Mouse (Mus musculus) gastrocnemius, postnatal 10 days (tissue): ENCODE measurements at regions not wholly inside any gene's neighbourhood (a gene's known extent, or its start where the extent isn't known, plus 50 kb on each side); places are given as distances from the start of the nearest gene placed in this dataset.
A peak's percentile ranks its signal among the peaks of the same experiment; 100 is the strongest.

Source experiments
- DNase-seq: peaks from one replicate; pipeline ENCODE4 v3.0.0; 2021; ENCODE audit warnings: mixed read lengths

GRCm38 (mm10) chr1:51644399-51644798 is 166.2 kb upstream of the Nabp1 start:
- peak; percentile 68 for DNase-seq

GRCm38 (mm10) chr1:51643640-51644039 is 165.4 kb upstream of the Nabp1 start:
- DNase-seq: no peak

GRCm38 (mm10) chr1:51638519-51639302 is 160.5 kb upstream of the Nabp1 start:
- DNase-seq: no peak

- no peak for DNase-seq
These were observed 157.8 kb upstream of the Nabp1 start for GRCm38 (mm10) chr1:51635881-51636515.

- DNase-seq: no peak
These were observed 155.6 kb upstream of the Nabp1 start for GRCm38 (mm10) chr1:51633795-51634194.

- no peak for DNase-seq
These were observed 154.6 kb upstream of the Nabp1 start for GRCm38 (mm10) chr1:51632851-51633250.

- no peak for DNase-seq
These were observed 151.6 kb upstream of the Nabp1 start for GRCm38 (mm10) chr1:51629848-51630247.

- DNase-seq: no peak
These were observed 150.0 kb upstream of the Nabp1 start for GRCm38 (mm10) chr1:51628137-51628793.

GRCm38 (mm10) chr1:51626303-51626702 is 148.1 kb upstream of the Nabp1 start:
- no peak for DNase-seq

- no peak for DNase-seq
These were observed 146.9 kb upstream of the Nabp1 start for GRCm38 (mm10) chr1:51625079-51625478.

- no peak for DNase-seq
These were observed 146.3 kb upstream of the Nabp1 start for GRCm38 (mm10) chr1:51624551-51624950.

GRCm38 (mm10) chr1:51622986-51623385 is 144.8 kb upstream of the Nabp1 start:
- no peak for DNase-seq

GRCm38 (mm10) chr1:51622181-51622862 is 144.1 kb upstream of the Nabp1 start:
- no peak for DNase-seq

- DNase-seq: no peak
These were observed 142.8 kb upstream of the Nabp1 start for GRCm38 (mm10) chr1:51621062-51621461.

- no peak for DNase-seq
These were observed 139.5 kb upstream of the Nabp1 start for GRCm38 (mm10) chr1:51617502-51618251.

- DNase-seq: no peak
These were observed 137.9 kb upstream of the Nabp1 start for GRCm38 (mm10) chr1:51616091-51616490.

GRCm38 (mm10) chr1:51615523-51615922 is 137.3 kb upstream of the Nabp1 start:
- peak; percentile 12 for DNase-seq

- no peak for DNase-seq
These were observed 136.5 kb upstream of the Nabp1 start for GRCm38 (mm10) chr1:51614700-51615099.

- no peak for DNase-seq
These were observed 131.1 kb upstream of the Nabp1 start for GRCm38 (mm10) chr1:51609295-51609694.

GRCm38 (mm10) chr1:51607437-51607855 is 129.2 kb upstream of the Nabp1 start:
- DNase-seq: no peak

- no peak for DNase-seq
These were observed 123.8 kb upstream of the Nabp1 start for GRCm38 (mm10) chr1:51602071-51602470.

- no peak for DNase-seq
These were observed 122.2 kb upstream of the Nabp1 start for GRCm38 (mm10) chr1:51600425-51600824.
